Mouse (Mus musculus): ENCODE data around the gene Pgp. TPM values are rescaled to one million over a fixed set of nuclear protein-coding genes. Genes with fewer than 3 reads are reported as not detected.

The Pgp gene
- polyA plus RNA-seq, 1 experiment from 2014 or later: 60.0 TPM

DNA sequence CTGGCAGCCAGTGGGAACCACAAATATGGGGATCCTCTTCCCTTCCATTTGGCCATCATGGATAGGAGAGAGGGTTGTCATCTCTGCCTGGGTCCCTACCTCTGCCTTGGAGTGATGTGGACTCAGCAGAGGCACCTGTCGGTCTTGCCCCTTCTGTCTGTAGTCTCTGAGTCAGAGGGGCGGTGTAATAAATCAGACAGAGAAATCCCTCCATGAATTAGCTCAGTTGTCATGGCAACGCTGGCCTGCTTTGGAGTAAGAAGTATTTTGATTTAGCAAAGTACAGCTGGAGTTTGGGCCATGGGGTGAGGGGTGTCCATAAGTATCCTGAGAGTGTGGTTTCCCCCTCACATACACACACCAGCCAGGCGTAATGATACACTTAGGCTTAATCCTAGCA, 20.2 kb downstream of the Pgp start:
- WGBS: 69% methylated on average over 4 of the region's 4 CpGs
- no peaks in the 10 kb centered on the region for H3K36me3 ChIP-seq
- peak overlapping the region; percentile 83 for H3K4me2 ChIP-seq (replicated peaks)
- no peaks in the 10 kb centered on the region for H3K9me3 ChIP-seq
- H3K27ac ChIP-seq (replicated peaks): 0 out of 2 replicates have a peak overlapping the region, but pooled peaks have one; percentile 90
- 0 out of 2 replicates have a peak, but pooled peaks cover 8% of the 10 kb centered on the region for H3K27me3 ChIP-seq
- no peak for ATAC-seq (ENCODE audit: low FRiP score, low read depth)
- H3K4me1 ChIP-seq: peaks cover 32% of the 10 kb centered on the region
- H3K4me3 ChIP-seq: 0 out of 2 replicates have a peak overlapping the region, but pooled peaks have one; percentile 70
- H3K9ac ChIP-seq (replicated peaks): 0 out of 2 replicates have a peak overlapping the region, but pooled peaks have one; percentile 87

DNA sequence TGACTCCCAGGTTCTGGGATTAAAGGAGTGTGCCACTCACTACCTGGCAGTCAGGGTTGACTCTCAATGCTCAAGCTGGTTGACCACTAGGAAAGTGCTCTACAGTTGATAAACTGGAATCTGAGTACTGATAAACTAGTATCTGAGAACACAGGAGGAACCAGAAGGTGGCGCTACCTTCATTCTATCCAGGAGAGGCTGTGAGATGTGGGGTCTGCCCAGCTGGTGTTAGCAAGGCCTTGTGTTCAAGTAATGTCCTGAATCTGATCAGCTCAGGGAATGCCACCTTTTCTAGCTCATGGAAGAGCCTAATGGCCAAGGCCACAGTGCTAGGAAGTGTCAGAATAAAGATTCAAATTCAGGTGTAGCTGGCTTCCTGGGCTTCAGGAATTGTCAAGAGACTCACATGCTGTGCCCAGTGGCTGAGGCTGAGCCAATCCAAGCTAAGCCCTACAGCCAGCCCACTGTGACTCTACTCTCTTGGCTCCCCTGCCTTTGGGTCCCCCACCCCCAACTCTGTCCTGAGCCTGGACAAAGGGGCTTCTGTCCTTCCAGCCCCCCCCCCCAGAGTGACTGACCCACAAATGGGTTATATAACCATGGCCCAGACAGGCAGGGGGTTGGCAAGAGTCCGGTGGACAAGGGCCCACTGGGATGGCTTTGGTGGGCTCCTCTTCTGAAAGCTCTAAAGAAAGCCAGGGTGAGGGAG, 24.6 kb downstream of the Pgp start:
- Histone ChIP-seq H3K4me3 (no peak overlapping the region), H3K27me3 (0 out of 2 replicates have a peak, but pooled peaks cover 5% of the 10 kb centered on the region)

DNA sequence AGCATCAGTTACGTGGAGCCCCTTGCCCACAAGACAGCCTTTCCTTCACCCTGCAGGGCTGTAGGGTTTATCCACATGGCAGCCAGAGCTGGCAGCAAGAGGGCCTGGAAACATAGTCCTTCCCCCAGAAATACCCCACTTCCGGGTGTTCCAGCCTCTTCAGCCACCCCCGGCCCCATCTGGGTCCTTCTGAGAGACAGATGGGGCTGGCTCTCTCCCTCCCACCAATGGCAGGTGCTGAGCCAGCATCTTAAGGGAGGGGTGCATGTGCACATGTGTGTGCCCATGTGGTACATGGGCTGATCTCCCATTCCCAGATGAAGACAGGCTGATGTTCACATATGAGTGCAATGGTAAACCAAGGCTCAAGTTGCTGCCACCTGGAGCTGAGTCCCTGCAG, 25.3 kb downstream of the Pgp start:
- Histone ChIP-seq H3K9ac (replicated peaks) (no peak overlapping the region), H3K4me3 (no peak overlapping the region), H3K4me1 (peaks cover 4% of the 10 kb centered on the region), H3K27ac (replicated peaks) (no peak overlapping the region), H3K9me3 (no peaks in the 10 kb centered on the region), H3K27me3 (0 out of 2 replicates have a peak, but pooled peaks cover 2% of the 10 kb centered on the region), H3K36me3 (peaks cover 43% of the 10 kb centered on the region), H3K4me2 (replicated peaks) (no peak overlapping the region)
- ATAC-seq (ENCODE audit: low FRiP score, low read depth): no peak
- 86% methylated on average over 3 of the region's 3 CpGs for WGBS

More for the DNA sequence above, 24.6 kb downstream of the Pgp start:
- WGBS: 46% methylated on average over 2 of the region's 2 CpGs
- Histone ChIP-seq H3K9ac (replicated peaks) (no peak overlapping the region; the same call in 1 of the 2 replicates), H3K9me3 (no peaks in the 10 kb centered on the region), H3K4me1 (peaks cover 11% of the 10 kb centered on the region), H3K4me2 (replicated peaks) (no peak overlapping the region), H3K36me3 (peaks cover 38% of the 10 kb centered on the region), H3K27ac (replicated peaks) (no peak overlapping the region)
- no peak for ATAC-seq (ENCODE audit: low FRiP score, low read depth)

DNA sequence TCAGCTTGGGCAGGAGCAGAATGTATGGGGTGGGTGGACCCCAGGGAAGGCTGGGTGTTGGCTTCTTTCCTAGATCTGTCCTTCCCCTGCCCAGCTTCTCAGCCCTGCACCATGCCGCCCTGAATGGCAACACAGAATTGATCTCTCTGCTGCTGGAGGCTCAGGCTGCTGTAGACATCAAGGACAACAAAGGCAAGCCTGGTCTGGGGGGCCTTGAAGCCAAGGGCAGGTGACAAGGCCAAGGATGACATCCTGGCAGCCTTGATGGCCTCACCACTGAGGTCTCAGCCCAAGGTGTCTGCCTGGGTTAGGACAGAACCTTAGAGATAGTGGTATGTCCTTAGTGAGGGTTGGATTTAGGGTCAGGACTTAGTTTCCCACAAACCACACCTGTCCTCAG, 25.8 kb downstream of the Pgp start:
- Histone ChIP-seq H3K27ac (replicated peaks) (no peak overlapping the region), H3K4me2 (replicated peaks) (no peak overlapping the region), H3K9me3 (no peaks in the 10 kb centered on the region), H3K4me1 (no peaks in the 10 kb centered on the region), H3K27me3 (0 out of 2 replicates have a peak, but pooled peaks cover under 1% of the 10 kb centered on the region), H3K4me3 (no peak overlapping the region), H3K36me3 (peaks cover 48% of the 10 kb centered on the region), H3K9ac (replicated peaks) (no peak overlapping the region)
- ATAC-seq (ENCODE audit: low FRiP score, low read depth): no peak
- 76% methylated on average over 1 of the region's 1 CpGs for WGBS

DNA sequence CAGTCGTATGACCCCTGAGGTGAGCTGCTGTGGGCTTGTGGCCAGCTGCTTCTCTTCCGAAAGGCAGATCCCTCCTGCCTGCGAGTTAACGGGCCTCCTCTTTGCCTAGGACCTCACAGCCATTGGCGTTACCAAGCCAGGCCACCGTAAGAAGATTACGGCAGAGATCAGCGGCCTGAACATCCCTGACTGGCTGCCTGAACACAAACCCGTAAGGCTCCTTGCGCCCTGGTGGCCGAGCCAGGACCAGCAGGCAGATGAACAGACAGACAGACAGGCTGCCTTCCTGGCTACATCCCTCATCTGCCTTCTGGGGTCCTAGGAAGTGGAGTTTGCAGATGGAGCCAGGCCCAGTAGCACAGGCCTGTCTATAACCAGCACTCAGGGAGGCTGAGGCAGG, 32.0 kb downstream of the Pgp start:
- WGBS: 25% methylated on average over 11 of the region's 11 CpGs
- peaks cover 2% of the 10 kb centered on the region; the same call in 1 of the 2 replicates for H3K27me3 ChIP-seq
- H3K9ac ChIP-seq (replicated peaks): no peak overlapping the region
- H3K4me2 ChIP-seq (replicated peaks): no peak overlapping the region
- H3K4me3 ChIP-seq: no peak overlapping the region
- no peak for ATAC-seq (ENCODE audit: low FRiP score, low read depth)
- peaks cover 95% of the 10 kb centered on the region for H3K36me3 ChIP-seq
- H3K27ac ChIP-seq (replicated peaks): no peak overlapping the region
- H3K9me3 ChIP-seq: no peaks in the 10 kb centered on the region
- H3K4me1 ChIP-seq: peaks cover 8% of the 10 kb centered on the region

DNA sequence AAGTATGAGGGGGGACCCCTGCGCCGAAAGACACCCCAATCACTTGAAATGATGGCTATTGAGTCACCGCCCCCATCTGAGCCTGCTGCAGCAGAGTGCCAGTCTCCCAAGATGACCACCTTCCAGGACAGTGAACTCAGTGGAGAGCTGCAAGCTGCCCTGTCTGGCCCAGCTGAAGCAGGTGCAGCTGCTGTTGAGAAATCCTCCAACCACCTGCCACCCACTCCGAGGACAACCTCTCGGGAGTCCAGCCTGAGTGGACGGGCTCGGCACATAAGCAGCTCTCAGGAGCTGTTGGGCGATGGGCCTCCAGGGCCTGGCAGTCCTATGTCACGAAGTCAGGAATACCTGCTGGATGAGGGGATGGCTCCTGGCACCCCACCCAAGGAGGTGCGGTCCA, 33.9 kb downstream of the Pgp start:
- no peaks in the 10 kb centered on the region for H3K9me3 ChIP-seq
- H3K4me3 ChIP-seq: no peak overlapping the region
- no peak for ATAC-seq (ENCODE audit: low FRiP score, low read depth)
- 96% methylated on average over 10 of the region's 10 CpGs for WGBS
- H3K4me1 ChIP-seq: peaks cover 8% of the 10 kb centered on the region
- peaks cover 5% of the 10 kb centered on the region; the same call in 1 of the 2 replicates for H3K27me3 ChIP-seq
- no peak overlapping the region for H3K27ac ChIP-seq (replicated peaks)
- peaks cover 94% of the 10 kb centered on the region for H3K36me3 ChIP-seq
- no peak overlapping the region for H3K9ac ChIP-seq (replicated peaks)
- H3K4me2 ChIP-seq (replicated peaks): no peak overlapping the region

DNA sequence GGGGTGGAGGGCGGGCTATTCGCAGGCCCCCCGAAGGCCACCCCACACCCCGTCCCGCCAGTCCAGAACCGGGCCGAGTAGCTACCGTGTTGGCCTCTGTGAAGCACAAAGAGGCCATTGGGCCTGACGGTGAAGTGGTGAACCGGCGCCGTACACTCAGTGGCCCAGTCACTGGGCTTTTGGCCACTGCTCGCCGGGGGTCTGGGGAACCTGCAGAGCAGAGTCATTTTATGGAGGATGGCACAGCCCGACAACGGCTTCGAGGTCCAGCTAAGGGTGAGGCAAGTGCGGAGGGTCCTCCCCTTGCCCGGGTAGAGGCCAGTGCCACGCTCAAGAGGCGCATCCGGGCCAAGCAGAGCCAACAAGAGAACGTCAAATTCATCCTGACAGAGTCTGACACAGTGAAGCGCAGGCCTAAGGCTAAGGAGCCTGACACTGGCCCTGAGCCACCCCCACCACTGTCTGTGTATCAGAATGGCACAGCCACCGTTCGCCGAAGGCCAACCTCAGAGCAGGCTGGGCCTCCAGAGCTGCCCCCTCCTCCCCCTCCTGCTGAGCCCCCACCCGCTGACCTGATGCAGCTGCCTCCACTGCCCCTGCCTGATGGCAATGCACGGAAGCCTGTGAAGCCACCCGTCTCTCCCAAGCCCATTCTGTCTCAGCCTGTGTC, 35.2 kb downstream of the Pgp start:
- Histone ChIP-seq H3K36me3 (peaks cover 96% of the 10 kb centered on the region), H3K27ac (replicated peaks) (no peak overlapping the region), H3K27me3 (peaks cover 5% of the 10 kb centered on the region; the same call in 1 of the 2 replicates), H3K4me1 (peaks cover 8% of the 10 kb centered on the region), H3K4me3 (no peak overlapping the region), H3K9me3 (no peaks in the 10 kb centered on the region), H3K4me2 (replicated peaks) (no peak overlapping the region), H3K9ac (replicated peaks) (no peak overlapping the region)
- ATAC-seq (ENCODE audit: low FRiP score, low read depth): no peak
- 89% methylated on average over 30 of the region's 30 CpGs for WGBS

DNA sequence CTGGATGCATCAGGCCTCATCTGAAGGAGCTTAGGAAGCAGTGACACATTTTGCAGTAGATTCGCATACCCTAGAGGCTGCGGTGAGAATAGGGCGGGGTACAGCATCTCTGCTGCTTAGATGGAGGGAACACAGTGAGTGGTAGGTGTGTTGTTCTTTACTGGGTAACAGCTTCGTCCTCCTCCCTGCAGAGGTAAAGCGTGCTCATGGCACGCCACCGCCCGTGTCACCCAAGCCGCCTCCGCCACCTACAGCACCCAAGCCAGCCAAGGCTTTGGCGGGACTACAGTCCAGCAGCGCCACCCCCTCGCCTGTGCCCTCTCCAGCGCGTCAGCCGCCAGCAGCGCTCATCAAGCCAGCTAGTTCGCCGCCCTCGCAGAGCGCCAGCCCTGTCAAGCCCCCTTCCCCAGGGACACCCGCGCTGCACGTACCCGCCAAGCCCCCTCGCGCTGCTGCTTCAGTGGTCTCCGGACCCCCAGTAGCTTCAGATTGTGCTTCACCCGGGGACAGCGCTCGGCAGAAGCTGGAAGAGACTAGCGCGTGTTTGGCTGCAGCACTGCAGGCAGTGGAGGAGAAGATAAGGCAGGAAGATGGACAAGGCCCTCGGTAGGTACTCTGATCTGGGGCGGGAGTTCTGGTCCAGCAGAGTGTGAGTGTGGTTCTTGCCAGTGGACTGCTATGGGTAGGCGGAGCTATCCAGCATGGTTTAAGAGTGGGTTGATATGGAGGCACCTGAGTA, 36.3 kb downstream of the Pgp start:
- 29% methylated on average over 31 of the region's 36 CpGs for WGBS
- H3K4me3 ChIP-seq: no peak overlapping the region
- no peaks in the 10 kb centered on the region for H3K9me3 ChIP-seq
- 0 out of 2 replicates have a peak overlapping the region, but pooled peaks have one; percentile 22 for H3K27ac ChIP-seq (replicated peaks)
- ATAC-seq (ENCODE audit: low FRiP score, low read depth): 0 out of 2 replicates have a peak, but pooled peaks have one; percentile 34
- H3K4me1 ChIP-seq: peaks cover 8% of the 10 kb centered on the region
- H3K36me3 ChIP-seq: peaks cover 96% of the 10 kb centered on the region
- no peak overlapping the region; the same call in 1 of the 2 replicates for H3K9ac ChIP-seq (replicated peaks)
- H3K4me2 ChIP-seq (replicated peaks): peak overlapping the region; percentile 23; the same call in 1 of the 2 replicates
- H3K27me3 ChIP-seq: peaks cover 5% of the 10 kb centered on the region; the same call in 1 of the 2 replicates

DNA sequence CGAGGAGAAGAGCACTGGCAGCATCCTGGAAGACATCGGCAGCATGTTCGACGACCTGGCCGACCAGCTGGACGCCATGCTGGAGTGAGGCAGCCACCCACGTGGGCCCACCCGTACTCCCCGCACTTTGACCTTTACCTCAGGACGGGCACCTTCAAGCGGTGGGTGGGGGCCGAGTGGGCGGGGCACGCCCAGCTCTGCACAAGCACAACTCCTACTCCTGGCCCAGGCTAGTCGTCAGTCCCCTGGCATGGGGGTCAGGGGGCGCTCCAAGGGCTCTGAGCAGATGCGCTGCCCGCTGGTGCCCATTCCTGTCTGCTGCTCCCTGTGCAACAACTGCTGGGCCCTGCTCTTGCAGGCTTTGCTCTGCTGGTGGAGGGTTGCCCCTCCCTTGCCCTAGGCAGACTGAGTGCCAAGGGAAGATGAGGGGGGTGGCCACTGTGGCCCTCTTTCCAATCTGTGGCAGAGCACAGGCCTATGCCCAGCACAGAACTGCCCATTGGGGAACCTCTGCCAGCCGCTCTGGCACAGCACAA, 37.0 kb downstream of the Pgp start:
- no peak overlapping the region for H3K9ac ChIP-seq (replicated peaks)
- no peak overlapping the region for H3K27ac ChIP-seq (replicated peaks)
- H3K36me3 ChIP-seq: peaks cover 96% of the 10 kb centered on the region
- no peak overlapping the region for H3K4me2 ChIP-seq (replicated peaks)
- H3K9me3 ChIP-seq: no peaks in the 10 kb centered on the region
- 0 out of 2 replicates have a peak, but pooled peaks have one; percentile 61 for ATAC-seq (ENCODE audit: low FRiP score, low read depth)
- 52% methylated on average over 19 of the region's 19 CpGs for WGBS
- H3K27me3 ChIP-seq: peaks cover 5% of the 10 kb centered on the region; the same call in 1 of the 2 replicates
- peaks cover 8% of the 10 kb centered on the region for H3K4me1 ChIP-seq
- H3K4me3 ChIP-seq: no peak overlapping the region

DNA sequence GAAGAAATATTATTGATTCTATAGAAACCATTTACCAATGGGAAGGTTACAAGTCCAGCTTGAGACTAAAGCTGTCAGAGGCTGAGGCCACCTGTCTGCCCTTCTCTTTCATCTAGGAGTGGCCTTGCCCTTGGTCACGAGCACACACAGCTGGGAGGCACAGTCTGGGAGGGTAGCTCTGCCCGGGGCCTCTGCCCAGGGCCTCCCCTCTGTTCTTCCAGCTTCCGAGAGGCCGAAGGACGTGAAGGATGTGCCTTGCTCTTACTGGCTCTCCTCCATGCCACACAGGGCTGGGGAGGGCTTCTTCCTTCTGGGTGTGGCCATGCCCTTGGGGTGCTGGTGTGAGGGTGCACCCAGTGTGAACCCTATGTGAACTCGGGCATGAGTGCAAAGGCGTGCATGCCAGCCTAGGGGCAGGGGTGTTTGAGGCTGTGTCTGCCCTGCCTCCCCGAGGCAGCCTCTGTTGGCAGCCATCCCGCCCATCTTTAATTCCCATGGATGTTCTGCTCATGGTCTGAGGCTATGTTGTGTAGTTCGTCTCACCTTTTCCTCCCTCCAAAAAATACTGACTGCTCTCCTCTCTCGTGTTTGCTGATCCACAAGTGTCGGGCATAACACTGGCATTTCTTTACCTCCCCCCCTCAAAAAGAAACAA, 37.7 kb downstream of the Pgp start:
- H3K27me3 ChIP-seq: peaks cover 5% of the 10 kb centered on the region; the same call in 1 of the 2 replicates
- 0 out of 2 replicates have a peak overlapping the region, but pooled peaks have one; percentile 15 for H3K9ac ChIP-seq (replicated peaks)
- no peak overlapping the region for H3K4me3 ChIP-seq
- no peak overlapping the region for H3K4me2 ChIP-seq (replicated peaks)
- H3K9me3 ChIP-seq: no peaks in the 10 kb centered on the region
- peaks cover 95% of the 10 kb centered on the region for H3K36me3 ChIP-seq
- H3K4me1 ChIP-seq: peaks cover 8% of the 10 kb centered on the region
- ATAC-seq (ENCODE audit: low FRiP score, low read depth): no peak
- 81% methylated on average over 12 of the region's 12 CpGs for WGBS
- H3K27ac ChIP-seq (replicated peaks): no peak overlapping the region

DNA sequence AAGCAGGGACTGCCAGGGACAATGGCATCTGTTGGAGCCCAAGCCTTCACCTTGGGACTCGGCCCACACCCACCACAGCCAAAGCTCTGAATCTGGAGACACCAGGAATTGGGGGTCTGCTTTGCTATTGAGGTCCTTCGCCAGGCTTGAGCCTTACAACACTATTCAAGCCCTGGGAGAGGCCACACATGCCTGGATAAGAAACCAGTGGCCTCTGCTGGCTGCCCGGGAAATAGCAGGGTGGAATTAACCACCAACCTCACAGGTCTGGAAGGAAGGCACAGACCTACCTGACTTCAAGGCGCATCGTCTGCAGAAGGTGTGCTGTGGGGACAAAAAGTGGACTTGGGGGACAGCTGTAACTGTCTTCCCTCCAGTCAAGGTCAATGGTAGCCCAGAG, 43.4 kb downstream of the Pgp start:
- H3K9ac ChIP-seq (replicated peaks): no peak overlapping the region
- WGBS: 57% methylated on average over 5 of the region's 5 CpGs
- H3K4me2 ChIP-seq (replicated peaks): no peak overlapping the region
- H3K36me3 ChIP-seq: peaks cover 95% of the 10 kb centered on the region
- ATAC-seq (ENCODE audit: low FRiP score, low read depth): 0 out of 2 replicates have a peak, but pooled peaks have one; percentile 47
- no peaks in the 10 kb centered on the region for H3K9me3 ChIP-seq
- no peak overlapping the region for H3K4me3 ChIP-seq
- no peak overlapping the region for H3K27ac ChIP-seq (replicated peaks)
- H3K4me1 ChIP-seq: no peaks in the 10 kb centered on the region
- no peaks in the 10 kb centered on the region for H3K27me3 ChIP-seq
